Mouse (Mus musculus) cerebellum, adult 2 months (tissue): Measurements from ENCODE around the gene Parva.

Source experiments
- CTCF ChIP-seq: fragments of 200-500 bp; IDR thresholded peaks from 2 replicates; pipeline ENCODE4 v1.5.1; 2011; ENCODE audit warnings: low read depth, mild to moderate bottlenecking, control low read depth, low read length, moderate library complexity, borderline replicate concordance; ENCODE audit not compliant: insufficient read depth
- POLR2A ChIP-seq: fragments of 200-500 bp; IDR thresholded peaks from 2 replicates; pipeline ENCODE4 v1.6.1; 2011; ENCODE audit warnings: low read length, control low read depth, borderline replicate concordance; ENCODE audit not compliant: insufficient read depth

GRCm38 (mm10) chr7:112512257-112512656 is 85.0 kb downstream of the Parva start:
- TF ChIP-seq CTCF (no peak), POLR2A (no peak)
